Mouse (Mus musculus): ENCODE results near the gene Yju2.

DNA sequence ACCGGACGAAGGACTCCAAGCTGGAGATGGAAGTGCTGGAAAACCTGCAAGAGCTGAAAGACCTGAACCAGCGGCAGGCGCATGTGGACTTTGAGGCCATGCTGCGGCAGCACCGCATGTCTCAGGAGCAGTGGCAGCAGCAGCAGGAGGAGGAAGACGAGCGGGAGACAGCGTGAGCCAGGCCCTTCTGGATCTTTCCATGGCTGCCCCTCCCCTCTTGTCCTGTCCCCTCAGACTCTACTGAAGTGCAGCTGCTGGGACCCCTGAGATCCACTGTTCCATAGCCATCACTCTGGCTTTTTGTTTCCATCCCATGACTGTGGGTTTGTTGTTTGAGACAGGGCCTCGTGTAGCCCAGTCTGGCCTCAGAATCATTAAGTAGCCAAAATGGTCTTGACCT lies 5.6 kb downstream of the Yju2 start:
- TF ChIP-seq POLR2A (IDR thresholded peaks at IDR 0.05; ENCODE audit: low read depth, low read length) (no peak), CTCF (conservative IDR thresholded peaks at IDR 0.05 in 1 of 2, IDR thresholded peaks at IDR 0.05 in 1 of 2; ENCODE audit: low read depth in 2 of 2, low read length in 2 of 2) (no peak), HCFC1 (IDR thresholded peaks at IDR 0.05; ENCODE audit: low read depth, low read length) (no peak), KAT2A (IDR thresholded peaks at IDR 0.05; ENCODE audit: insufficient replicate concordance, low read length) (no peak), E2F4 (IDR thresholded peaks at IDR 0.05; ENCODE audit: insufficient replicate concordance, low read depth, low read length) (no peak), NRF1 (IDR thresholded peaks at IDR 0.05; ENCODE audit: low read depth, low read length) (no peak), MAX (IDR thresholded peaks at IDR 0.05; ENCODE audit: low read length) (no peak), TCF12 (IDR thresholded peaks at IDR 0.05; ENCODE audit: low read depth, low read length) (no peak), ZKSCAN1 (IDR thresholded peaks at IDR 0.05; ENCODE audit: borderline replicate concordance, low read depth, low read length) (no peak), MAFK (IDR thresholded peaks at IDR 0.05; ENCODE audit: insufficient replicate concordance, low read length) (no peak), MEF2A (IDR thresholded peaks at IDR 0.05; ENCODE audit: borderline replicate concordance, low read depth, low read length) (no peak), EP300 (IDR thresholded peaks at IDR 0.05; ENCODE audit: low read length) (no peak), MYC (IDR thresholded peaks at IDR 0.05; ENCODE audit: low read depth, low read length) (no peak), ZC3H11A (IDR thresholded peaks at IDR 0.05; ENCODE audit: low read depth, low read length) (no peak)
